10 mouse cellular contexts compared by ENCODE assay signal in the genomic region with DNA sequence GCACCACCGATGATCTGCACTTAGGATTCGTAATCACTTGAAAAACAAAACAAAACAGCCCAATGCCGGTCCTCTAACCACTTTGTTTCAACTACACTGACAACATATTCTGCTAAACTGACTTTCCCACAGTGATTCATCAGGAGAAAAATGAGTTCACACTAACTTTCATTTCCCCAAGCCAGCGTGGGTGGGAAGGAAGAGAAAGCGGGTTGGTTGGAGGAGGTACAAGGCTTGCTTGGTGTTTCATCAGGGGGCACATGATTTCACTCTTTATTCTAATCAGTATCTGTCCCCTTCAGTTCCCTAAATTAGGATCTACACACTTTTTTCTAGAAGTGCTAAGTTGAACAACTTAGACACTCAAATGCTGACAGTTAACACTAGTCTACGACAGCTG.
DNase-seq lines count a peak whose midpoint lies in the region; TF ChIP-seq lines count a peak whose summit lies in the region.
"Had no signal": no experiment of that assay in that cellular context is flagged by ENCODE, and none has a peak within 500 bp of the region (broad histone marks: within the 10 kb centered on the region; RNA-seq: fewer than 3 reads in every experiment).

No protein-coding gene starts in this region.

- H3K27me3 ChIP-seq in CH12.LX (replicated peaks) = no peaks in the 10 kb centered on the region
- H3K27me3 ChIP-seq: heart, embryonic 12.5 days; Patski had no signal

- peak; percentile 73 for DNase-seq in layer of hippocampus, adult 9-11 months
- DNase-seq in layer of hippocampus, postnatal 25 days (ENCODE audit: extremely low spot score in 1 of 2, low spot score in 1 of 2) = no peak
- DNase-seq in CH12.LX (ENCODE audit: extremely low read depth) = peak; percentile 84
- peak; percentile 39 for DNase-seq in lung, postnatal 25 days (ENCODE audit: low spot score)
- no peak for DNase-seq in kidney, postnatal 10 days
- no peak for DNase-seq in thymus, postnatal 10 days (ENCODE audit: low spot score in 2 of 2)
- DNase-seq: cerebellum, postnatal 10 days had no signal

- in situ Hi-C loops in CH12.LX (cut with MboI; ENCODE audit: low pct_ligation_motif_present, low pct_unique_long_range_greater_than_20kb, low sequenced_read_pairs) = loop anchor here (25.0 kb wide), 1 partner anchor 673 kb away; no protein-coding TSS in a partner anchor

- H3K9me3 ChIP-seq in CH12.LX (replicated peaks; ENCODE audit: low read length) = no peaks in the 10 kb centered on the region

- TF ChIP-seq CTCF in CH12.LX (conservative IDR thresholded peaks at IDR 0.05 in 1 of 2, IDR thresholded peaks at IDR 0.05 in 1 of 2; ENCODE audit: low read depth in 2 of 2, low read length in 2 of 2) = no peak
- no peak for TF ChIP-seq CTCF in bone marrow macrophage, adult 2 months (IDR thresholded peaks at IDR 0.05; ENCODE audit: low read depth, low read length)

- H3K36me3 ChIP-seq in CH12.LX (replicated peaks in 1 of 2; ENCODE audit: control insufficient read depth in 1 of 2, insufficient read depth in 1 of 2, low read length in 1 of 2) = no peaks in the 10 kb centered on the region

- H3K4me2 ChIP-seq in CH12.LX (ENCODE audit: insufficient read depth, low read depth, poor library complexity, severe bottlenecking) = no peak overlapping the region
- H3K4me2 ChIP-seq: heart, embryonic 12.5 days had no signal

- no peak overlapping the region for H3K9ac ChIP-seq in CH12.LX (ENCODE audit: insufficient read depth, low read depth)
- H3K9ac ChIP-seq: heart, embryonic 12.5 days had no signal

- H3K79me2 ChIP-seq in CH12.LX (replicated peaks; ENCODE audit: control insufficient read depth, extremely low read depth, insufficient read depth, poor library complexity, severe bottlenecking) = no peaks in the 10 kb centered on the region

- peak; percentile 62; the same call in 1 of the 2 replicates for TF ChIP-seq EP300 in CH12.LX (IDR thresholded peaks at IDR 0.05; ENCODE audit: low read length)

- TF ChIP-seq RAD21 in CH12.LX (IDR thresholded peaks at IDR 0.05; ENCODE audit: low read depth, low read length) = no peak

- no peak overlapping the region for H3K4me3 ChIP-seq in CH12.LX (replicated peaks in 1 of 3; ENCODE audit: low read depth in 2 of 3, low read length in 2 of 3, poor library complexity in 1 of 3)
- peak overlapping the region; percentile 28; the same call in 1 of the 2 replicates for H3K4me3 ChIP-seq in bone marrow macrophage, adult 2 months (ENCODE audit: insufficient read depth, low read length)
- H3K4me3 ChIP-seq: heart, embryonic 12.5 days had no signal

- no peak for TF ChIP-seq POLR2A in CH12.LX (IDR thresholded peaks at IDR 0.05; ENCODE audit: low read depth, low read length)
- TF ChIP-seq POLR2A in bone marrow macrophage, adult 2 months (IDR thresholded peaks at IDR 0.05; ENCODE audit: borderline replicate concordance, low read depth, low read length) = no peak

- H3K27ac ChIP-seq in CH12.LX (ENCODE audit: insufficient read depth, low read depth) = no peak overlapping the region
- H3K27ac ChIP-seq in bone marrow macrophage, adult 2 months (ENCODE audit: insufficient read depth, low read depth, low read length) = peak overlapping the region; percentile 59

- H3K4me1 ChIP-seq in CH12.LX (ENCODE audit: control insufficient read depth in 1 of 2, insufficient read depth in 2 of 2) = peaks cover 0 to 31% of the 10 kb centered on the region in 2 experiments; a peak in 2 of 4 replicates
- H3K4me1 ChIP-seq in bone marrow macrophage, adult 2 months (ENCODE audit: control insufficient read depth, insufficient read depth, low read length) = peaks cover 24% of the 10 kb centered on the region

- dilution Hi-C loops in CH12.LX (cut with MboI; ENCODE audit: extremely low pct_ligation_motif_present, extremely low pct_unique_long_range_greater_than_20kb, low sequenced_read_pairs) = no loop called here

TF ChIP-seq in CH12.LX, 34 proteins besides CTCF, POLR2A, EP300 and RAD21:
- TF ChIP-seq MEF2A (IDR thresholded peaks at IDR 0.05; ENCODE audit: borderline replicate concordance, low read depth, low read length) (0 out of 2 replicates have a peak, but pooled peaks have one; percentile 35), RCOR1 (conservative IDR thresholded peaks at IDR 0.05; ENCODE audit: low read depth, low read length) (0 out of 2 replicates have a peak, but pooled peaks have one; percentile 44), ETS1 (conservative IDR thresholded peaks at IDR 0.05; ENCODE audit: low read depth, low read length) (peak; percentile 86), BHLHE40 (IDR thresholded peaks at IDR 0.05; ENCODE audit: low read depth, low read length) (peak; percentile 43), ZNF384 (IDR thresholded peaks at IDR 0.05; ENCODE audit: low read depth, low read length) (no peak), IRF4 (IDR thresholded peaks at IDR 0.05; ENCODE audit: low read depth, low read length) (peak; percentile 69), JUN (IDR thresholded peaks at IDR 0.05; ENCODE audit: insufficient read depth, low read depth, low read length) (peak; percentile 11; the same call in 1 of the 2 replicates), MAX (IDR thresholded peaks at IDR 0.05; ENCODE audit: low read length) (0 out of 2 replicates have a peak, but pooled peaks have one; percentile 17), HCFC1 (IDR thresholded peaks at IDR 0.05; ENCODE audit: low read depth, low read length) (no peak)

Comparison
In these comparisons a context has a peak if more than half of its experiments do, and no peak if none do; other contexts are left out.
1. DNase-seq: peak in layer of hippocampus, adult 9-11 months (single experiment), CH12.LX (single experiment) and lung, postnatal 25 days (single experiment); none in layer of hippocampus, postnatal 25 days (0 of 2), kidney, postnatal 10 days (single experiment) and thymus, postnatal 10 days (0 of 2).